Mouse (Mus musculus) lung, embryonic 14.5 days (tissue): ENCODE measurements around the gene Plekhg4. TPM values are rescaled to one million over a fixed set of nuclear protein-coding genes. Genes with fewer than 3 reads are reported as not detected.

ENCODE experiments used
- ATAC-seq: fragments of 200-750 bp; cut with Nextera tagmentation; 2 replicates; pipeline ENCODE4 v1.8.0; 2017; ENCODE audit warnings: mild to moderate bottlenecking, moderate TSS enrichment, moderate library complexity; ENCODE audit not compliant: insufficient read depth
- DNase-seq: peaks from one replicate; pipeline ENCODE4 v3.0.0-alpha.2; 2015
- H3K27ac ChIP-seq: fragments of 300-500 bp; sonication (generic); 2 replicates; pipeline ENCODE4 v1.5.1; 2014; ENCODE audit warnings: low read depth, mild to moderate bottlenecking, moderate library complexity
- H3K27me3 ChIP-seq: fragments of 300-500 bp; sonication (generic); 2 replicates; pipeline ENCODE4 v1.6.1; 2014; ENCODE audit warnings: low read length, control low read depth; ENCODE audit not compliant: insufficient read depth
- H3K36me3 ChIP-seq: fragments of 300-500 bp; sonication (generic); 2 replicates; pipeline ENCODE4 v1.6.1; 2014; ENCODE audit warnings: control low read depth; ENCODE audit not compliant: insufficient read depth
- H3K4me1 ChIP-seq: fragments of 300-500 bp; sonication (generic); 2 replicates; pipeline ENCODE4 v1.6.1; 2014; ENCODE audit warnings: antibody characterized with exemption, control low read depth; ENCODE audit not compliant: insufficient read depth
- H3K4me2 ChIP-seq: fragments of 300-500 bp; sonication (generic); 2 replicates; pipeline ENCODE4 v1.6.1; 2014; ENCODE audit warnings: mild to moderate bottlenecking
- H3K4me3 ChIP-seq: fragments of 300-500 bp; sonication (generic); 2 replicates; pipeline ENCODE4 v1.5.1; 2014; ENCODE audit warnings: low read depth, low read length
- H3K9ac ChIP-seq: fragments of 300-500 bp; sonication (generic); 2 replicates; pipeline ENCODE4 v1.6.1; 2014
- H3K9me3 ChIP-seq: fragments of 300-500 bp; sonication (generic); 2 replicates; pipeline ENCODE4 v1.6.1; 2016; ENCODE audit warnings: low read depth, low read length, control low read depth
- CTCF ChIP-seq: IDR thresholded peaks from 2 replicates; pipeline ENCODE4 v1.5.1; 2016; ENCODE audit warnings: antibody characterized with exemption, low read depth
- WGBS: fragments of 180-500 bp; shearing (Covaris S2); extraction: QIAGEN DNeasy Blood & Tissue Kit; methylation state at CpG from one replicate; pipeline ENCODE4 v1.1.7; 2014; 5-methylcytosine and 5-hydroxymethylcytosine counted together
- polyA plus RNA-seq: library from polyadenylated mRNA; unstranded; fragments of >200 nt; fragmentation: Nextera tagmentation; extraction: Ambion mirVana; gene quantifications from 2 replicates; pipeline ENCODE4 v1.2.1, GENCODE M21; 2014

Plekhg4 gene
- polyA plus RNA-seq, 1 experiment from 2014 or later = 1.8 TPM

- no peak overlapping the region for H3K4me3 ChIP-seq
- ATAC-seq (no peak), DNase-seq (no peak)
- H3K4me2 ChIP-seq = no peak overlapping the region
- no peaks in the 10 kb centered on the region for H3K27me3 ChIP-seq
- no peaks in the 10 kb centered on the region for H3K36me3 ChIP-seq
- no peak overlapping the region for H3K27ac ChIP-seq
- 94% methylated on average over 2 of the region's 2 CpGs for WGBS
- no peak overlapping the region for H3K9ac ChIP-seq
- H3K9me3 ChIP-seq = no peaks in the 10 kb centered on the region
- no peak for TF ChIP-seq CTCF
- peaks cover 6% of the 10 kb centered on the region; the same call in 1 of the 2 replicates for H3K4me1 ChIP-seq
These were observed 11.0 kb downstream of the Plekhg4 start for GRCm38 (mm10) chr8:105384070-105384469.

GRCm38 (mm10) chr8:105387151-105387550, 14.1 kb downstream of the Plekhg4 start:
- TF ChIP-seq CTCF = no peak
- no peak for ATAC-seq
- H3K27me3 ChIP-seq = no peaks in the 10 kb centered on the region
- no peak overlapping the region for H3K4me3 ChIP-seq
- no peaks in the 10 kb centered on the region for H3K36me3 ChIP-seq
- H3K4me2 ChIP-seq = no peak overlapping the region
- 35% methylated on average over 1 of the region's 1 CpGs for WGBS
- no peak overlapping the region for H3K27ac ChIP-seq
- no peak overlapping the region for H3K9ac ChIP-seq
- H3K4me1 ChIP-seq = no peaks in the 10 kb centered on the region
- no peaks in the 10 kb centered on the region for H3K9me3 ChIP-seq
- peak; percentile 27 for DNase-seq

GRCm38 (mm10) chr8:105389096-105389495, 16.0 kb downstream of the Plekhg4 start:
- Histone ChIP-seq H3K9ac (no peak overlapping the region), H3K36me3 (no peaks in the 10 kb centered on the region), H3K9me3 (no peaks in the 10 kb centered on the region), H3K4me2 (no peak overlapping the region), H3K4me1 (no peaks in the 10 kb centered on the region), H3K27me3 (no peaks in the 10 kb centered on the region), H3K27ac (no peak overlapping the region), H3K4me3 (no peak overlapping the region)
- DNase-seq (peak; percentile 79), ATAC-seq (0 out of 2 replicates have a peak, but pooled peaks have one; percentile 37)
- no peak for TF ChIP-seq CTCF
- WGBS = 36% methylated on average over 6 of the region's 6 CpGs

GRCm38 (mm10) chr8:105393089-105393787, 20.2 kb downstream of the Plekhg4 start:
- no peak for ATAC-seq
- H3K27ac ChIP-seq = no peak overlapping the region
- TF ChIP-seq CTCF = no peak
- no peak overlapping the region for H3K4me3 ChIP-seq
- H3K9me3 ChIP-seq = no peaks in the 10 kb centered on the region
- H3K4me1 ChIP-seq = no peaks in the 10 kb centered on the region
- no peak for DNase-seq
- no peak overlapping the region for H3K4me2 ChIP-seq
- no peaks in the 10 kb centered on the region for H3K36me3 ChIP-seq
- H3K27me3 ChIP-seq = no peaks in the 10 kb centered on the region
- H3K9ac ChIP-seq = no peak overlapping the region
- 79% methylated on average over 12 of the region's 12 CpGs for WGBS

GRCm38 (mm10) chr8:105393915-105394314, 20.8 kb downstream of the Plekhg4 start:
- no peak for DNase-seq
- H3K27me3 ChIP-seq = no peaks in the 10 kb centered on the region
- 70% methylated on average over 7 of the region's 7 CpGs for WGBS

GRCm38 (mm10) chr8:105397747-105398146, 24.7 kb downstream of the Plekhg4 start:
- no peak overlapping the region for H3K9ac ChIP-seq
- ATAC-seq (no peak), DNase-seq (peak; percentile 89)
- 29% methylated on average over 3 of the region's 3 CpGs for WGBS
- H3K9me3 ChIP-seq = no peaks in the 10 kb centered on the region
- H3K4me2 ChIP-seq = no peak overlapping the region
- no peak overlapping the region for H3K4me3 ChIP-seq
- TF ChIP-seq CTCF = peak; percentile 69
- H3K4me1 ChIP-seq = no peaks in the 10 kb centered on the region
- no peak overlapping the region for H3K27ac ChIP-seq
- no peaks in the 10 kb centered on the region for H3K36me3 ChIP-seq
- no peaks in the 10 kb centered on the region for H3K27me3 ChIP-seq

More at GRCm38 (mm10) chr8:105393915-105394314, 20.8 kb downstream of the Plekhg4 start:
- no peak overlapping the region for H3K9ac ChIP-seq
- H3K27ac ChIP-seq = no peak overlapping the region
- H3K4me1 ChIP-seq = no peaks in the 10 kb centered on the region
- H3K9me3 ChIP-seq = no peaks in the 10 kb centered on the region
- no peak for ATAC-seq
- H3K4me3 ChIP-seq = no peak overlapping the region
- H3K4me2 ChIP-seq = no peak overlapping the region
- no peaks in the 10 kb centered on the region for H3K36me3 ChIP-seq
- no peak for TF ChIP-seq CTCF

GRCm38 (mm10) chr8:105400016-105400415, 26.9 kb downstream of the Plekhg4 start:
- Histone ChIP-seq H3K4me1 (no peaks in the 10 kb centered on the region), H3K27me3 (no peaks in the 10 kb centered on the region), H3K9me3 (no peaks in the 10 kb centered on the region), H3K4me2 (no peak overlapping the region), H3K4me3 (no peak overlapping the region), H3K36me3 (no peaks in the 10 kb centered on the region), H3K27ac (no peak overlapping the region), H3K9ac (no peak overlapping the region)
- ATAC-seq = no peak
- 83% methylated on average over 5 of the region's 5 CpGs for WGBS
- TF ChIP-seq CTCF = no peak
- no peak for DNase-seq
